Mouse (Mus musculus) heart, embryonic 14.5 days (tissue): ENCODE measurements around the gene Stam. TPM values are rescaled to one million over a fixed set of nuclear protein-coding genes. Genes with fewer than 3 reads are reported as not detected.

ENCODE experiments used
- ATAC-seq: fragments of 200-750 bp; cut with Nextera tagmentation; 2 replicates; pipeline ENCODE4 v1.8.0; 2017; ENCODE audit warnings: low read depth, moderate TSS enrichment; ENCODE audit not compliant: insufficient number of reproducible peaks, insufficient read depth, low FRiP score
- H3K27ac ChIP-seq, 2 experiments: fragments of 200-500 bp in 1 of 2; fragments of 300-500 bp in 1 of 2; sonication (generic) in 1 of 2; replicated peaks in 1 of 2; 2 replicates each; pipeline ENCODE4 v1.5.1; 2012 to 2014; ENCODE audit warnings: low read depth in 2 of 2, low read length in 2 of 2, control low read depth in 1 of 2, mild to moderate bottlenecking in 1 of 2, mixed read lengths in 1 of 2; ENCODE audit not compliant: control insufficient read depth in 1 of 2, insufficient read depth in 1 of 2
- H3K27me3 ChIP-seq: fragments of 300-500 bp; sonication (generic); 2 replicates; pipeline ENCODE4 v1.6.1; 2014; ENCODE audit warnings: mild to moderate bottlenecking, low read length, control low read depth; ENCODE audit not compliant: control insufficient read depth, insufficient read depth
- H3K36me3 ChIP-seq: fragments of 300-500 bp; sonication (generic); 2 replicates; pipeline ENCODE4 v1.6.1; 2014; ENCODE audit warnings: mild to moderate bottlenecking, control low read depth, low read length, mixed read lengths; ENCODE audit not compliant: control insufficient read depth, insufficient read depth
- H3K4me1 ChIP-seq, 2 experiments: fragments of 200-500 bp in 1 of 2; fragments of 300-500 bp in 1 of 2; sonication (generic) in 1 of 2; 2 replicates each; pipeline ENCODE4 v1.6.1; 2012 to 2014; ENCODE audit warnings: low read length in 2 of 2, control low read depth in 1 of 2, mixed read lengths in 1 of 2; ENCODE audit not compliant: control insufficient read depth in 2 of 2, insufficient read depth in 2 of 2
- H3K4me2 ChIP-seq: fragments of 300-500 bp; sonication (generic); 2 replicates; pipeline ENCODE4 v1.6.1; 2014; ENCODE audit warnings: mild to moderate bottlenecking, low read length
- H3K4me3 ChIP-seq, 2 experiments: fragments of 200-500 bp in 1 of 2; fragments of 300-500 bp in 1 of 2; sonication (generic) in 1 of 2; 2 replicates each; pipeline ENCODE4 v1.5.1; 2012 to 2014; ENCODE audit warnings: low read length in 2 of 2, mild to moderate bottlenecking in 2 of 2, control low read depth in 1 of 2, low read depth in 1 of 2, moderate library complexity in 1 of 2; ENCODE audit not compliant: control insufficient read depth in 1 of 2, insufficient read depth in 1 of 2
- H3K9ac ChIP-seq: fragments of 300-500 bp; sonication (generic); 2 replicates; pipeline ENCODE4 v1.6.1; 2014; ENCODE audit warnings: mild to moderate bottlenecking, low read length
- H3K9me3 ChIP-seq: fragments of 300-500 bp; sonication (generic); 2 replicates; pipeline ENCODE4 v1.6.1; 2016; ENCODE audit warnings: low read length, control low read depth; ENCODE audit not compliant: control insufficient read depth
- WGBS: fragments of 180-500 bp; shearing (Covaris S2); extraction: QIAGEN DNeasy Blood & Tissue Kit; methylation state at CpG from one replicate; pipeline ENCODE4 v1.1.7; 2014; 5-methylcytosine and 5-hydroxymethylcytosine counted together
- polyA plus RNA-seq: library from polyadenylated mRNA; unstranded; fragments of >200 nt; fragmentation: Nextera tagmentation; extraction: Ambion mirVana; gene quantifications from 2 replicates; pipeline ENCODE4 v1.2.1, GENCODE M21; 2014

Gene Stam
- polyA plus RNA-seq, 1 experiment from 2014 or later: 58.3 TPM

GRCm38 (mm10) chr2:14146913-14147312 is 73.0 kb downstream of the Stam start:
- Histone ChIP-seq H3K27ac (no peak overlapping the region), H3K9ac (no peak overlapping the region), H3K4me1 (peaks cover 5 to 11% of the 10 kb centered on the region in 2 experiments), H3K36me3 (peaks cover 40% of the 10 kb centered on the region), H3K27me3 (no peaks in the 10 kb centered on the region), H3K4me2 (no peak overlapping the region), H3K9me3 (no peaks in the 10 kb centered on the region), H3K4me3 (no peak overlapping the region)
- ATAC-seq: no peak
- 86% methylated on average over 2 of the region's 2 CpGs for WGBS

GRCm38 (mm10) chr2:14150829-14151228 is 76.9 kb downstream of the Stam start:
- Histone ChIP-seq H3K36me3 (peaks cover 19% of the 10 kb centered on the region), H3K4me2 (no peak overlapping the region), H3K4me1 (no peaks in the 10 kb centered on the region), H3K9ac (no peak overlapping the region), H3K27ac (no peak overlapping the region), H3K4me3 (no peak overlapping the region), H3K27me3 (no peaks in the 10 kb centered on the region), H3K9me3 (no peaks in the 10 kb centered on the region)
- no peak for ATAC-seq
- 83% methylated on average over 2 of the region's 2 CpGs for WGBS

GRCm38 (mm10) chr2:14151854-14152253 is 78.0 kb downstream of the Stam start:
- no peak overlapping the region for H3K4me3 ChIP-seq
- ATAC-seq: no peak
- WGBS: 88% methylated on average over 6 of the region's 6 CpGs
- no peak overlapping the region for H3K27ac ChIP-seq
- no peaks in the 10 kb centered on the region for H3K9me3 ChIP-seq
- H3K4me2 ChIP-seq: no peak overlapping the region
- no peaks in the 10 kb centered on the region for H3K4me1 ChIP-seq
- peaks cover 12% of the 10 kb centered on the region for H3K36me3 ChIP-seq
- H3K9ac ChIP-seq: no peak overlapping the region
- H3K27me3 ChIP-seq: no peaks in the 10 kb centered on the region

GRCm38 (mm10) chr2:14159047-14159446 is 85.1 kb downstream of the Stam start:
- H3K36me3 ChIP-seq: 0 out of 2 replicates have a peak, but pooled peaks cover 5% of the 10 kb centered on the region
- no peak overlapping the region for H3K4me2 ChIP-seq
- WGBS: 51% methylated on average over 3 of the region's 3 CpGs
- H3K9me3 ChIP-seq: no peaks in the 10 kb centered on the region
- H3K4me3 ChIP-seq: no peak overlapping the region
- no peak overlapping the region for H3K9ac ChIP-seq
- H3K27ac ChIP-seq: no peak overlapping the region
- peaks cover 0 to 7% of the 10 kb centered on the region in 2 experiments; a peak in 1 of 4 replicates for H3K4me1 ChIP-seq
- no peaks in the 10 kb centered on the region for H3K27me3 ChIP-seq
- no peak for ATAC-seq

GRCm38 (mm10) chr2:14159756-14160155 is 85.9 kb downstream of the Stam start:
- H3K9me3 ChIP-seq: no peaks in the 10 kb centered on the region
- 0 out of 2 replicates have a peak, but pooled peaks cover 5% of the 10 kb centered on the region for H3K36me3 ChIP-seq
- H3K27me3 ChIP-seq: no peaks in the 10 kb centered on the region
- H3K4me2 ChIP-seq: no peak overlapping the region
- peaks cover under 1 to 10% of the 10 kb centered on the region in 2 experiments; a peak in 3 of 4 replicates for H3K4me1 ChIP-seq
- H3K4me3 ChIP-seq: no peak overlapping the region
- 66% methylated on average over 2 of the region's 2 CpGs for WGBS
- no peak overlapping the region for H3K27ac ChIP-seq
- ATAC-seq: no peak
- no peak overlapping the region for H3K9ac ChIP-seq

- ATAC-seq: peak; percentile 32; the same call in 1 of the 2 replicates
- Histone ChIP-seq H3K27ac (peak overlapping the region in 1 of 2 experiments; percentile 61; a peak in 2 of 4 replicates), H3K36me3 (no peaks in the 10 kb centered on the region), H3K4me1 (peaks cover 2 to 11% of the 10 kb centered on the region in 2 experiments; a peak in 3 of 4 replicates), H3K4me3 (no peak overlapping the region), H3K9ac (no peak overlapping the region; the same call in 1 of the 2 replicates), H3K4me2 (no peak overlapping the region), H3K27me3 (no peaks in the 10 kb centered on the region), H3K9me3 (no peaks in the 10 kb centered on the region)
- 68% methylated on average over 5 of the region's 5 CpGs for WGBS
Observed at GRCm38 (mm10) chr2:14164459-14165030, 90.6 kb downstream of the Stam start.

GRCm38 (mm10) chr2:14165066-14165465 is 91.2 kb downstream of the Stam start:
- ATAC-seq: no peak
- Histone ChIP-seq H3K27me3 (no peaks in the 10 kb centered on the region), H3K4me3 (no peak overlapping the region), H3K36me3 (no peaks in the 10 kb centered on the region), H3K4me1 (peaks cover 2 to 11% of the 10 kb centered on the region in 2 experiments; a peak in 2 of 4 replicates), H3K9me3 (no peaks in the 10 kb centered on the region), H3K9ac (no peak overlapping the region; the same call in 1 of the 2 replicates), H3K27ac (peak overlapping the region in 1 of 2 experiments; percentile 61; a peak in 2 of 4 replicates), H3K4me2 (no peak overlapping the region)
- WGBS: 44% methylated on average over 2 of the region's 2 CpGs
